Mouse (Mus musculus): ENCODE results near the gene Stk35. TPM values are rescaled to one million over a fixed set of nuclear protein-coding genes. Genes with fewer than 3 reads are reported as not detected.

Gene Stk35
- total and polyA plus RNA-seq, 2 experiments from 2014 or later: 5.6 to 16.1 TPM

DNA sequence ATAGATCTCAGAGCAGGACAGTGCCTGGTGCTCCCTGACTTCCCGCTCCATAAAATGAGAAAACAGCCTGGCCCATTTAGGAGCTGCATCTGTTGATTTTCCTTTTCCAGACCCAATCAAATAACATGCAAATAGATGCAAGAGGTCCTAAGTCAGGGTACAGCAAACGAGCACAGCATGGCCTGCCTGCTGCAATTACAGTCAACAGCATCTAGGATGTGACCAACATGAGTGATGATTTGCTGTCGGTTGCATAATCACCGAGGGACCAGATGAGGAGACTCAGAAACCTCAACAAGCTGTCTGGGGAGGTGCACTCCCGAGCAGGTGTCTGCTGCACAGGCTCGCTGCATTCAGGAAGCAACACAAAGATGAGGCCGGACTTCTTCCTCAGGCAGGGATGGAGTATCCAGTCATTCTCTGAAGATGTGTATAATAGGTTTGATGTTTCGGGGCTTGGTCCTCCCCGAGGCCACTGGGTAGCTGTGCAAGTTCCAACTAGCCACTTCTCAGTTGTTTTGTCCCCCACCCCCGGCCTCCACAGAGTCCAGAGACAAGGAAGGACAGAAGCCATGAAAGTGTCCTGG, 74.3 kb downstream of the Stk35 start:
- ATAC-seq (ENCODE audit: low FRiP score) (no peak), DNase-seq (ENCODE audit: low spot score) (no peak)
- H3K4me3 ChIP-seq (ENCODE audit: low read depth, low read length): no peak overlapping the region
- 74% methylated on average over 10 of the region's 10 CpGs for WGBS
- no peak overlapping the region for H3K27ac ChIP-seq (ENCODE audit: low read depth, low read length)
- no peaks in the 10 kb centered on the region for H3K4me1 ChIP-seq (ENCODE audit: insufficient read depth, low read length)
- peak overlapping the region; percentile 13; the same call in 1 of the 2 replicates for H3K9ac ChIP-seq (replicated peaks; ENCODE audit: low read length, poor library complexity, severe bottlenecking)
- H3K4me2 ChIP-seq (ENCODE audit: low read depth, low read length, poor library complexity, severe bottlenecking): no peak overlapping the region
- no peaks in the 10 kb centered on the region for H3K36me3 ChIP-seq (ENCODE audit: insufficient read depth, low read length)
- TF ChIP-seq CTCF (IDR thresholded peaks at IDR 0.05): no peak
- H3K27me3 ChIP-seq (ENCODE audit: insufficient read depth, low read length): no peaks in the 10 kb centered on the region
- no peaks in the 10 kb centered on the region for H3K9me3 ChIP-seq (ENCODE audit: low read length)

DNA sequence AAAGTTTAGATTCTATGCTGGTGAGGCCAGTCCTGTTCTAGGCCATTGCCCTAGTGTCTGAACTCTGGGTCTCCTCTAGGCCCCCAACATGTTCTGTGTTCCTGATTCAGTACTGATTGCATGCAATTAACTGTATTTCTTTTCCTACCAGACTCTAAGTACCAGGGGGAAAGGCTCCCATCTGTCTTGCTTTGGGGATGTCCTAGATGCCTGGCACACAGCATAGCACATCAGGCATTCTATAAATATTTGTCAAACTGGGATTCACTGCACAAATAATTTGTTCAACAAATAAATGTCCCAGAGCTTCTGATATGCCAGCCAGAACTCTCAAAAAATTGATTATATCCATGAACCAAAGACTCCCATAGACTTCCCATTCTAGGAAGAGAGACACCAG, 76.6 kb downstream of the Stk35 start:
- no peak for ATAC-seq (ENCODE audit: low FRiP score)

DNA sequence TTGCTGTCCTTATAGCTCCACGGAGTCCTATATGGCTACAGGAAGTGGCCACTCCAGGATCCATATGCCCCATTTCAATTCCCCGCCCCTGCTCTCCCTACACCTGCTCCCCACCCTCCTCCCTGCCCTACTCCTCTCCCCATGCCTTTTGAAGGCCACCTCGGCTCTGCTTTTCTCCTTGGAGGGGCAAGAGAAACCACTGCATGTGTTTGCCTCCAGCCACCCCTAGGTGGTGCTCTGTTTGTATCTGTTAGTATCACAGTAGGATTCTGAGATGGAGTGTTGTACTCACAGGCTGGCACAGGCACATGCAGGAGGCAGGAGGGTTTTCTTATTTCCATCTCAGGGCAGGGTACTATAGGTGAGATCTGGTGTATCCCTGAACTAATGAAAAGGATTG, 79.5 kb downstream of the Stk35 start:
- ATAC-seq (ENCODE audit: low FRiP score) (no peak; the same call in 1 of the 2 replicates), DNase-seq (ENCODE audit: low spot score) (peak; percentile 68)
- no peak overlapping the region for H3K9ac ChIP-seq (replicated peaks; ENCODE audit: low read length, poor library complexity, severe bottlenecking)
- H3K4me1 ChIP-seq (ENCODE audit: insufficient read depth, low read length): no peaks in the 10 kb centered on the region
- no peak overlapping the region for H3K4me2 ChIP-seq (ENCODE audit: low read depth, low read length, poor library complexity, severe bottlenecking)
- H3K4me3 ChIP-seq (ENCODE audit: low read depth, low read length): no peak overlapping the region
- no peak overlapping the region for H3K27ac ChIP-seq (ENCODE audit: low read depth, low read length)
- no peaks in the 10 kb centered on the region for H3K36me3 ChIP-seq (ENCODE audit: insufficient read depth, low read length)
- 43% methylated on average over 3 of the region's 3 CpGs for WGBS
- H3K27me3 ChIP-seq (ENCODE audit: insufficient read depth, low read length): no peaks in the 10 kb centered on the region
- no peaks in the 10 kb centered on the region for H3K9me3 ChIP-seq (ENCODE audit: low read length)
- TF ChIP-seq CTCF (IDR thresholded peaks at IDR 0.05): peak; percentile 84

More for the DNA sequence above, 76.6 kb downstream of the Stk35 start:
- Histone ChIP-seq H3K4me1 (ENCODE audit: insufficient read depth, low read length) (no peaks in the 10 kb centered on the region), H3K27me3 (ENCODE audit: insufficient read depth, low read length) (no peaks in the 10 kb centered on the region), H3K9ac (replicated peaks; ENCODE audit: low read length, poor library complexity, severe bottlenecking) (no peak overlapping the region), H3K4me2 (ENCODE audit: low read depth, low read length, poor library complexity, severe bottlenecking) (no peak overlapping the region), H3K36me3 (ENCODE audit: insufficient read depth, low read length) (no peaks in the 10 kb centered on the region), H3K4me3 (ENCODE audit: low read depth, low read length) (no peak overlapping the region), H3K27ac (ENCODE audit: low read depth, low read length) (no peak overlapping the region), H3K9me3 (ENCODE audit: low read length) (no peaks in the 10 kb centered on the region)
- no peak for TF ChIP-seq CTCF (IDR thresholded peaks at IDR 0.05)
- no peak for DNase-seq (ENCODE audit: low spot score)

DNA sequence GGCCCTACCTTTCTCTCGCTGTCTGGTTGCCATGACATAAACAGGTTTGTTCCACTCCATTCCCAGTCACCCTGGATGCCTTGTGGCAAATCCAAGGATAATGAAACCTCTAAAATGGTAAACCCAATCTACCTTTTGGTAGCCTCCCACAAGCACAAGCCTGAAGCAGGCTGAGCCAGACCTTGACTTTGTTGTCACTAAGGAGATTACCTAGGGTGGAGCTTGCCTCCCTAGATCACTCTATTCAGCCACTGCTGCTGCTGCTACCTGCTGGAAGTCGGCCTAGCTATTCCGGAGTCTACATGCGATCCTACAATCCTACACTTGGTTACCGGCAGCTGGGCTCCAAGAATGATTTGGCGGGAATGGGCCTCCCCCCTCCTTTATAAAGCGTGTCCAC, 79.9 kb downstream of the Stk35 start:
- 90% methylated on average over 7 of the region's 7 CpGs for WGBS
- Histone ChIP-seq H3K27ac (ENCODE audit: low read depth, low read length) (no peak overlapping the region), H3K36me3 (ENCODE audit: insufficient read depth, low read length) (no peaks in the 10 kb centered on the region), H3K4me3 (ENCODE audit: low read depth, low read length) (no peak overlapping the region), H3K4me1 (ENCODE audit: insufficient read depth, low read length) (no peaks in the 10 kb centered on the region), H3K9me3 (ENCODE audit: low read length) (no peaks in the 10 kb centered on the region), H3K4me2 (ENCODE audit: low read depth, low read length, poor library complexity, severe bottlenecking) (no peak overlapping the region), H3K9ac (replicated peaks; ENCODE audit: low read length, poor library complexity, severe bottlenecking) (no peak overlapping the region), H3K27me3 (ENCODE audit: insufficient read depth, low read length) (no peaks in the 10 kb centered on the region)
- no peak for DNase-seq (ENCODE audit: low spot score)
- TF ChIP-seq CTCF (IDR thresholded peaks at IDR 0.05): no peak
- ATAC-seq (ENCODE audit: low FRiP score): no peak

DNA sequence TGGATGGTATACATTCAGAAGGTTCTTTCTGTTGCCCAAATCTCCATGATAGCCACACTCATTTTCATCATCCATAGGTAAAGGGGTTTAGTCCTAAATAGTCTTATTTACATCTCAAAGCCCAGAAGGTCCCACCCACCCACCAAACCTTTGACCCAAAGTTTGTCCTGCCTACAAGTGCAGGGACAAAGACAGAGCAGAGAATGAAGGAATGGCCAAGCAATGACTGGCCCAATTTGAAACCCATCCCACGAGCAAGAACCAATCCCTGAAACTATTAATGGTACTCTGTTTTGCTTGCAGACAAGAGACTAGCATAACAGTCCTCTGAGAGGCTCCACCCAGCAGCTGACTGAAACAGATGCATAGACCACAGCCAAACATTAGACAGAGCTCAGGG, 81.6 kb downstream of the Stk35 start:
- Histone ChIP-seq H3K4me2 (ENCODE audit: low read depth, low read length, poor library complexity, severe bottlenecking) (no peak overlapping the region), H3K9me3 (ENCODE audit: low read length) (no peaks in the 10 kb centered on the region), H3K9ac (replicated peaks; ENCODE audit: low read length, poor library complexity, severe bottlenecking) (no peak overlapping the region), H3K4me3 (ENCODE audit: low read depth, low read length) (no peak overlapping the region), H3K36me3 (ENCODE audit: insufficient read depth, low read length) (no peaks in the 10 kb centered on the region), H3K4me1 (ENCODE audit: insufficient read depth, low read length) (no peaks in the 10 kb centered on the region), H3K27me3 (ENCODE audit: insufficient read depth, low read length) (no peaks in the 10 kb centered on the region), H3K27ac (ENCODE audit: low read depth, low read length) (no peak overlapping the region)
- no peak for TF ChIP-seq CTCF (IDR thresholded peaks at IDR 0.05)
- ATAC-seq (ENCODE audit: low FRiP score): no peak
- WGBS: 88% methylated on average over 1 of the region's 1 CpGs
- DNase-seq (ENCODE audit: low spot score): no peak

Other genes starting within 250 kb of the Stk35 start
- gene Sirpa, start 207.7 kb upstream of the Stk35 start, total RNA-seq (2014; rRNA removed): 109 and 126 TPM in 2 replicates
- gene Sirpa, start 207.7 kb upstream of the Stk35 start, polyA plus RNA-seq (2015; fragmentation: Nextera tagmentation; extraction: Ambion mirVana): 52.2 and 55.7 TPM in 2 replicates
- 7.2 and 7.6 TPM in 2 replicates for gene Pdyn, start 100.7 kb upstream of the Stk35 start, total RNA-seq (2014; rRNA removed)
- gene Pdyn, start 100.7 kb upstream of the Stk35 start, polyA plus RNA-seq (2015; fragmentation: Nextera tagmentation; extraction: Ambion mirVana): 22.2 and 24.7 TPM in 2 replicates
- gene Tgm3, start 211.8 kb downstream of the Stk35 start, total RNA-seq (2014; rRNA removed): 0.05 and 0.11 TPM in 2 replicates
- 0.06 and 0.07 TPM in 2 replicates for gene Tgm3, start 211.8 kb downstream of the Stk35 start, polyA plus RNA-seq (2015; fragmentation: Nextera tagmentation; extraction: Ambion mirVana)

Measured in midbrain, postnatal 0 days (tissue).